Mouse (Mus musculus) CH12.LX (cell line): ENCODE measurements around the gene Scfd2. TPM values are rescaled to one million over a fixed set of nuclear protein-coding genes. Genes with fewer than 3 reads are reported as not detected.

Experiments used
- DNase-seq: peaks from one replicate; pipeline ENCODE4 v3.0.0-alpha.2; 2013; ENCODE audit errors: extremely low read depth
- H3K27ac ChIP-seq: 2 replicates; pipeline ENCODE4 v1.5.1; 2012; ENCODE audit warnings: low read depth, mild to moderate bottlenecking, control low read depth, moderate library complexity; ENCODE audit not compliant: insufficient read depth
- H3K27me3 ChIP-seq: replicated peaks from 2 replicates; pipeline ENCODE3; 2012; ENCODE audit warnings: inconsistent platforms
- H3K36me3 ChIP-seq, 2 experiments: replicated peaks in 1 of 2; 2 replicates each; pipeline versions ENCODE3 to v1.6.1; 2012; ENCODE audit warnings: inconsistent platforms in 1 of 2, low read length in 1 of 2, mild to moderate bottlenecking in 1 of 2, mixed read lengths in 1 of 2, moderate library complexity in 1 of 2; ENCODE audit not compliant: control insufficient read depth in 1 of 2, insufficient read depth in 1 of 2
- H3K4me1 ChIP-seq, 2 experiments: 2 replicates each; pipeline ENCODE4 v1.6.1; 2012; ENCODE audit warnings: inconsistent platforms in 1 of 2, moderate library complexity in 1 of 2; ENCODE audit not compliant: insufficient read depth in 2 of 2, control insufficient read depth in 1 of 2
- H3K4me2 ChIP-seq: 2 replicates; pipeline ENCODE4 v1.6.1; 2012; ENCODE audit warnings: low read depth, mild to moderate bottlenecking, control low read depth; ENCODE audit not compliant: poor library complexity, insufficient read depth, severe bottlenecking
- H3K4me3 ChIP-seq, 3 experiments: fragments of 150-350 bp in 1 of 3; sonication (generic) in 1 of 3; replicated peaks in 1 of 3; 2 replicates each; pipeline versions ENCODE3 to v1.5.1; 2011 to 2012; ENCODE audit warnings: low read depth in 2 of 3, low read length in 2 of 3, mild to moderate bottlenecking in 2 of 3, moderate library complexity in 2 of 3, control low read depth in 1 of 3, improper control_type of control experiment in 1 of 3, inconsistent platforms in 1 of 3, mixed read lengths in 1 of 3; ENCODE audit not compliant: poor library complexity in 1 of 3
- H3K79me2 ChIP-seq: replicated peaks from 2 replicates; pipeline ENCODE4 v1.6.1; 2012; ENCODE audit warnings: mild to moderate bottlenecking, moderate library complexity; ENCODE audit not compliant: control insufficient read depth, poor library complexity, insufficient read depth, severe bottlenecking; ENCODE audit errors: extremely low read depth
- H3K9ac ChIP-seq: 2 replicates; pipeline ENCODE4 v1.6.1; 2012; ENCODE audit warnings: low read depth, mild to moderate bottlenecking, control low read depth, moderate library complexity; ENCODE audit not compliant: insufficient read depth
- H3K9me3 ChIP-seq: replicated peaks from 2 replicates; pipeline ENCODE3; 2012; ENCODE audit warnings: low read length, inconsistent platforms, mixed read lengths
- ELF1 ChIP-seq: IDR thresholded peaks from 2 replicates; pipeline ENCODE4 v1.6.1; 2014; ENCODE audit warnings: low read depth, mild to moderate bottlenecking, inconsistent platforms, low read length, improper control_type of control experiment
- EP300 ChIP-seq: IDR thresholded peaks from 2 replicates; pipeline ENCODE4 v1.6.1; 2011; ENCODE audit warnings: low read length, improper control_type of control experiment
- ETS1 ChIP-seq: conservative IDR thresholded peaks from 2 replicates; pipeline ENCODE4 v1.6.1; 2012; ENCODE audit warnings: low read depth, mild to moderate bottlenecking, inconsistent platforms, low read length, improper control_type of control experiment, moderate library complexity
- HCFC1 ChIP-seq: IDR thresholded peaks from 2 replicates; pipeline ENCODE4 v1.6.1; 2012; ENCODE audit warnings: low read depth, mild to moderate bottlenecking, inconsistent platforms, low read length, improper control_type of control experiment
- IRF4 ChIP-seq: IDR thresholded peaks from 2 replicates; pipeline ENCODE4 v1.6.1; 2014; ENCODE audit warnings: low read depth, mild to moderate bottlenecking, inconsistent platforms, low read length, improper control_type of control experiment
- JUN ChIP-seq: IDR thresholded peaks from 2 replicates; pipeline ENCODE4 v1.6.1; 2011; ENCODE audit warnings: low read depth, mild to moderate bottlenecking, low read length, improper control_type of control experiment, moderate library complexity; ENCODE audit not compliant: insufficient read depth
- MAFK ChIP-seq: IDR thresholded peaks from 2 replicates; pipeline ENCODE4 v1.6.1; 2011; ENCODE audit warnings: low read length, improper control_type of control experiment; ENCODE audit not compliant: insufficient replicate concordance
- MAX ChIP-seq: IDR thresholded peaks from 2 replicates; pipeline ENCODE4 v1.6.1; 2011; ENCODE audit warnings: low read length, improper control_type of control experiment
- MEF2A ChIP-seq: IDR thresholded peaks from 2 replicates; pipeline ENCODE4 v1.6.1; 2014; ENCODE audit warnings: low read depth, mild to moderate bottlenecking, inconsistent platforms, low read length, improper control_type of control experiment, borderline replicate concordance
- MXI1 ChIP-seq: IDR thresholded peaks from 2 replicates; pipeline ENCODE4 v1.6.1; 2011; ENCODE audit warnings: mild to moderate bottlenecking, low read depth, low read length, improper control_type of control experiment
- MYC ChIP-seq: IDR thresholded peaks from 2 replicates; pipeline ENCODE4 v1.6.1; 2011; ENCODE audit warnings: low read depth, mild to moderate bottlenecking, improper control_type of control experiment, low read length
- POLR2A ChIP-seq: IDR thresholded peaks from 2 replicates; pipeline ENCODE4 v1.6.1; 2011; ENCODE audit warnings: low read depth, mild to moderate bottlenecking, improper control_type of control experiment, low read length
- POLR2AphosphoS2 ChIP-seq: IDR thresholded peaks from 2 replicates; pipeline ENCODE4 v1.6.1; 2011; ENCODE audit warnings: low read depth, low read length, improper control_type of control experiment
- RCOR1 ChIP-seq: conservative IDR thresholded peaks from 2 replicates; pipeline ENCODE4 v1.6.1; 2012; ENCODE audit warnings: low read depth, mild to moderate bottlenecking, inconsistent platforms, low read length, improper control_type of control experiment
- TCF12 ChIP-seq: IDR thresholded peaks from 2 replicates; pipeline ENCODE4 v1.6.1; 2014; ENCODE audit warnings: low read depth, mild to moderate bottlenecking, inconsistent platforms, low read length, improper control_type of control experiment
- UBTF ChIP-seq: IDR thresholded peaks from 2 replicates; pipeline ENCODE4 v1.6.1; 2012; ENCODE audit warnings: low read depth, mild to moderate bottlenecking, inconsistent platforms, low read length, improper control_type of control experiment, moderate library complexity
- ZMIZ1 ChIP-seq: IDR thresholded peaks from 2 replicates; pipeline ENCODE4 v1.6.1; 2012; ENCODE audit warnings: low read depth, mild to moderate bottlenecking, inconsistent platforms, low read length, improper control_type of control experiment
- dilution Hi-C: fragments of 300-500 bp; cut with MboI; formaldehyde crosslinking; loops from 2 replicates; pipeline ENCODE4 v1.14.3; 2020; ENCODE audit warnings: low sequenced_read_pairs; ENCODE audit not compliant: extremely low pct_unique_long_range_greater_than_20kb, extremely low pct_ligation_motif_present
- in situ Hi-C: fragments of 300-500 bp; cut with MboI; formaldehyde crosslinking; loops from 3 replicates; pipeline ENCODE4 v1.14.3; 2019; ENCODE audit warnings: low sequenced_read_pairs, low pct_ligation_motif_present, low pct_unique_long_range_greater_than_20kb, mixed read lengths
- polyA plus RNA-seq: library from polyadenylated mRNA; unstranded; fragments of >175 nt; gene quantifications from 2 replicates; pipeline ENCODE4 v1.2.1, GENCODE M21; 2012; ENCODE audit warnings: low read depth; ENCODE audit not compliant: insufficient read length
- total RNA-seq, 2 experiments: library from RNA; depleted of rRNA; stranded (reverse); fragments of 300-350 nt in 1 of 2; fragments of >200 nt in 1 of 2; gene quantifications; 2 replicates each; pipeline ENCODE4 v1.2.3; 2012 to 2014

Gene Scfd2
- total and polyA plus RNA-seq, 3 experiments = 13.2 to 18.0 (median 14.4) TPM

GRCm38 (mm10) chr5:74445861-74446260 is 85.7 kb downstream of the Scfd2 start:
- Histone ChIP-seq H3K79me2 (no peaks in the 10 kb centered on the region), H3K27me3 (no peaks in the 10 kb centered on the region), H3K4me3 (no peak overlapping the region), H3K36me3 (no peaks in the 10 kb centered on the region), H3K9ac (no peak overlapping the region), H3K4me2 (no peak overlapping the region), H3K4me1 (no peaks in the 10 kb centered on the region), H3K9me3 (no peaks in the 10 kb centered on the region), H3K27ac (no peak overlapping the region)
- TF ChIP-seq POLR2A (no peak), TCF12 (no peak), EP300 (no peak), ZMIZ1 (no peak), HCFC1 (no peak), ELF1 (no peak), MXI1 (no peak), UBTF (no peak), JUN (no peak), MYC (no peak), MEF2A (no peak), ETS1 (no peak), POLR2AphosphoS2 (no peak)
- dilution Hi-C loops = no loop called here
- in situ Hi-C loops = loop anchor here (25.0 kb wide), 2 partner anchors 491 to 716 kb away; partner anchors contain the start of gene Pdgfra
- no peak for DNase-seq

- Histone ChIP-seq H3K4me3 (no peak overlapping the region), H3K27me3 (no peaks in the 10 kb centered on the region), H3K9me3 (no peaks in the 10 kb centered on the region), H3K27ac (no peak overlapping the region), H3K4me1 (no peaks in the 10 kb centered on the region), H3K79me2 (no peaks in the 10 kb centered on the region), H3K4me2 (no peak overlapping the region), H3K36me3 (no peaks in the 10 kb centered on the region), H3K9ac (no peak overlapping the region)
- dilution Hi-C loops = no loop called here
- TF ChIP-seq RCOR1 (no peak), MXI1 (no peak), MAFK (no peak), MAX (no peak), IRF4 (no peak)
- DNase-seq = no peak
- in situ Hi-C loops = loop anchor here (25.0 kb wide), 2 partner anchors 499 to 724 kb away; partner anchors contain the start of gene Pdgfra
These were observed 93.2 kb downstream of the Scfd2 start for GRCm38 (mm10) chr5:74438353-74438752.
